Mouse (Mus musculus) cortical plate, adult 2 months (tissue): ENCODE data around the gene Ugt1a2.

ENCODE experiments used
- CTCF ChIP-seq: fragments of 200-500 bp; IDR thresholded peaks from 2 replicates; pipeline ENCODE4 v1.5.1; 2011; ENCODE audit warnings: mild to moderate bottlenecking, control low read depth, low read length; ENCODE audit not compliant: insufficient read depth; ENCODE audit errors: extremely low read depth
- POLR2A ChIP-seq: fragments of 200-500 bp; IDR thresholded peaks from 2 replicates; pipeline ENCODE4 v1.6.1; 2011; ENCODE audit warnings: mild to moderate bottlenecking, low read length, control low read depth; ENCODE audit not compliant: insufficient read depth; ENCODE audit errors: extremely low read depth

- TF ChIP-seq POLR2A: no peak
- no peak for TF ChIP-seq CTCF
These were observed 58.7 kb downstream of the Ugt1a2 start for GRCm38 (mm10) chr1:88258881-88259642.
